Mouse (Mus musculus) small intestine, adult 2 months (tissue): ENCODE measurements around the gene Sdk2.

Source experiments
- CTCF ChIP-seq: fragments of 200-500 bp; IDR thresholded peaks from 2 replicates; pipeline ENCODE4 v1.5.1; 2012; ENCODE audit warnings: low read depth, mild to moderate bottlenecking, control low read depth, inconsistent platforms, low read length, moderate library complexity, mixed read lengths; ENCODE audit not compliant: insufficient replicate concordance, insufficient read length; ENCODE audit errors: extremely low read depth
- POLR2A ChIP-seq: fragments of 200-500 bp; IDR thresholded peaks from 2 replicates; pipeline ENCODE4 v1.6.1; 2012; ENCODE audit warnings: low read depth, mild to moderate bottlenecking, control low read depth, inconsistent platforms, low read length, moderate library complexity

- TF ChIP-seq POLR2A (no peak), CTCF (no peak)
Observed at GRCm38 (mm10) chr11:113737553-113737854, 329.3 kb downstream of the Sdk2 start.
